Mouse (Mus musculus): ENCODE results near the gene Enox1.

Enox1 gene

DNA sequence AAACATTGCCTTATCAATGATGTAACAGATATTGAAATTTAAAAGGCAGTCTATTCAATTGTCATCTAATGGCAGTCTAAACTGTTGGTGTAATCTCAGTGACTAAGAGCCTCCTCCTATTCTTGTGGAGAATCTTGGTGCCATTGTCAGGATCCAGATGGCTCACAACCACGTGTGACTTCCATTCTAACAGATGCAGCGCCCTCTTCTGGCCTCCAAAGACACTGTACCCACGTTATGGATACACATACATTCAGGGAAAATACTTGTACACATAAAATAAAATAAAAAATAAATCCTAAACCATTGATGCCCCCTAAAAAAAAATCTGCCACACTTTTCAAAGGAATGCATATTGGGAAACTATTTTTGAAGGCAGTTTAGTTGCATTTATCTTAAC is 216.6 kb downstream of the Enox1 start:
- DNase-seq (ENCODE audit: low spot score in 2 of 2): no peak

DNA sequence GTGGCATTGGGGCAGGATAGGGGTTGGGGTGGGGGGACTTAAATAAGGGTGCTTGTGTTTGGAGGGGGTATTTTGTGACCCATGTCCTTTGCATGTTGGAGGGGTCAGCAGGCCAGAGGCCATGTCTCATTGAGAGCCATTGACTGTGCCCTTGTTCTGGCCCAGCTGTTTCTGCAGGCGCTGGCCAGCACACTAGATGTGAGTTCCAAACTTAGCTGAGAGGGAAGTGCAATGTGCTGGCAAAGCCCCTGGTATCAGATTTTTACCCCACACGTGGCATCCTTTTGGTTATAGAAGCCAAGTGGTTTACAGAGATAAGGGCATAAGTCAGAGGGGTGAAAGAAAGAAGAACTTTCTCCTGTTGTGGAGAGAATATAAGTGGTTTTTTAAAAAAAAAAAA is 218.5 kb downstream of the Enox1 start:
- no peak for DNase-seq (ENCODE audit: low spot score in 2 of 2)

DNA sequence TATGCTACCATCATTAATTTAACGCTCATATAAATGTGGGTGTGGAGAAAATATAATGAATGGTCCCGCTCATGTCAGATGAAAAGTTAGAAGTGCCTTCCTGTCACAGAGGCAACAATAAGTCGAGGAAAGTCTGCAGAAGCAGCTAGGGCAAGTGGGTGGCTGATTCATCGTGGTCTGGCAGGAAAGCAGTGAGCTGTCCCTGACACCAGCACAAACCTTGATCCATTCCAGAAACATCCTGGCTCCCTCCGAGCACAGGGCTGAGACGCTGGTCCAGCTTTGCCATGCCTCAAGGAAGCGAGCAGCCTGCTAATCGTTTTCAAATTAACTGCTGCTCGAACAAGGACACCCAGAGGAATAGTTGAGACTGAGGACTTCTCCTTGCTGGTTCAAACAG is 219.1 kb downstream of the Enox1 start:
- DNase-seq (ENCODE audit: low spot score in 2 of 2): no peak

GRCm38 (mm10) chr14:77376731-77377130 is 220.2 kb downstream of the Enox1 start:
- no peak for DNase-seq (ENCODE audit: low spot score in 2 of 2)

- no peak for DNase-seq (ENCODE audit: low spot score in 2 of 2)
These were observed 220.9 kb downstream of the Enox1 start for GRCm38 (mm10) chr14:77377439-77377838.

DNA sequence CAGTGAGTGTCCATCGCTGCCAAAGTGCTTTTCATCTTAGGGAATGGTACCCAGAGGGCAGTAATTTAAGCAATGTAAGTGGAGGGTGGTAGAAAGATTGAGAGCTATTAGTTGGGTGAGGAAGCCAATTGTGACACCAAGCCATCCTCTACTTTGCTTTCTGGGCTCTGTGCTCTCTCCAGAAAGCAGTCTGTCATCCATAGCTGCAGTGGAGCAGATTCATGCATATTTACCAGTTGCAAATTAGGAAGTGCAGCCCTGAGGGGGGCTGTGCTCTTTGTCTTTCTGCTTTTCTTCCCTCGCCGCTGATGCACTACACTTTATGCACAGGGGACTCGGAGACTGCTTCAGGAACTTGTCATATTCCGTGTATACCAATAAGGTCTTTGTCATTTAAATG is 221.3 kb downstream of the Enox1 start:
- no peak for DNase-seq (ENCODE audit: low spot score in 2 of 2)

GRCm38 (mm10) chr14:77381532-77381931 is 225.0 kb downstream of the Enox1 start:
- DNase-seq (ENCODE audit: low spot score in 2 of 2): no peak

DNA sequence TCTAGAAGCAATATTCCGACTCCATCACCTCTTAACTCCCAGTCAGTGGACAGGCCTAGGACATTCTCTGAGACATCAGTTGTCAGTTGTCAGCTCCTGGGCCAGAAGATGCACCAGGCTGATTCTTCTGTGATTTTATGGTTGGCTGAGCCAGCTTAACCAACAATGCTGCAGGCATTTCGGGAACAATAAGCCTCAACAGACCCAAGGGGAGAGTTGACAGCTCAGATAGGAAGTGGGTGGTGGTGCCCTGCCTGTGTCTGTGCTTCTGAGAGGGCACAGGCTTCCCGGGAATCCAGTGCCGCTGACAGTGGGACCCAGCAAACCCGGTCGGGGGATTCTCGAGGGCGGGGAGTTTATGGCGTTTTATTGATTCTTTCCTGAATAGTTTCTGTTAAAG is 229.1 kb downstream of the Enox1 start:
- no peak for DNase-seq (ENCODE audit: low spot score in 2 of 2)

DNA sequence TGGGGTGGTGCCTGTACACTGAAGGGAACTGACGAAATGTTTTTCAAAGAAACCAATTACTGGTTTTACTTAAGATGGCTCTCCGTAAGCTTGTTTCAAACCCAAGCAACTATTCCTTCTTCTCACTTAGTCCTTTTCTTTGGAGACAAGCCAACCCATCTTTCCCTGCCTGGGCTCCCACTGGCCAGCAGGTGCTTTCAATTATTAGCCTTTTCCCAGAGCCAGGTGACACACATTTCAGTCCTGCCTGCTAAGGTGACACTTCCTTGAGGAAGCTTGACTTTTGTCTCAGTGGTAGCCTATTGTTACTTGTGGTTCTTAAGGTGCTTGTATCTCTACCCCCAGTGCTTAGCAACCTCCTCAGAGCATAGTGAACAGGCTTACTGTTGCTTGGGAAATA is 231.3 kb downstream of the Enox1 start:
- DNase-seq (ENCODE audit: low spot score in 2 of 2): no peak

DNA sequence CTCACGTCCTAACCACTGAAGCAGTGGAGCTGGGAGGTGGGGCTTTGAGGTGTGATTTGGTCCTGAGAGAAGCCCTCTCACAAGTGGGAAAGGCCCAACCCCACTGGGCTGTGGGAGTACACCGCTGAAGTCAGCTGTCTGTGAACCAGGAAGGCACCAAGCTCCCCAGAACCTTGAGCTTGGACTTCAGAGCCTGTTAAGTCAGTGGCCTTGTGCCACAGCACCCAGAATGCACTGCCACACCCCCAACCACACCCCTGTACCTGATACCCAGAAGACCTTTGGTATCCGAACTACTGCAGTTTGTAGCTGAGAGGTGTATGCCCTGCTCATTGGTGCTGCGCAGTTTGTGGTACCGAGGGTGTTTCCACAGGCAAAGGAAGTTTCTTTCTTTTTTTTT is 232.7 kb downstream of the Enox1 start:
- no peak for DNase-seq (ENCODE audit: low spot score in 2 of 2)

DNA sequence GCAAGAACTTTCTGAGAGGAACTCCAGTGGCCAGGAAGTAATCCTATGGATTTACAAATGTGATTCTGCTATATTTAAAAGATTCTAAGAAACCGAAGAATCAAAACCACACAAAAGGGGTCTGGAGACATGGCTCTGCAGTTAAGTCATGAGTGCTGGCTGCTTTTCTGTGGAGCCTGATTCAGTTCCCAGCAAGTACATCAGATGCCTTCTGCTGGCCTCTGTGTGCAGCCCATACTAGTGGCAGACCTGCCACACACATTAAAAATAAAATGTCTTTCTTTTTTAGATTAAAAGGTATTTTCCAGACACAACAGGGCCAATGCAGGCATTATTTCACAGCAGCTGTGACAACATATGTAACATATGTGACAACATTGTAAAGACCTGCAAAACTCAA is 235.9 kb downstream of the Enox1 start:
- DNase-seq (ENCODE audit: low spot score in 2 of 2): no peak

GRCm38 (mm10) chr14:77406241-77407114 is 249.9 kb downstream of the Enox1 start:
- no peak for DNase-seq (ENCODE audit: low spot score in 2 of 2)

DNA sequence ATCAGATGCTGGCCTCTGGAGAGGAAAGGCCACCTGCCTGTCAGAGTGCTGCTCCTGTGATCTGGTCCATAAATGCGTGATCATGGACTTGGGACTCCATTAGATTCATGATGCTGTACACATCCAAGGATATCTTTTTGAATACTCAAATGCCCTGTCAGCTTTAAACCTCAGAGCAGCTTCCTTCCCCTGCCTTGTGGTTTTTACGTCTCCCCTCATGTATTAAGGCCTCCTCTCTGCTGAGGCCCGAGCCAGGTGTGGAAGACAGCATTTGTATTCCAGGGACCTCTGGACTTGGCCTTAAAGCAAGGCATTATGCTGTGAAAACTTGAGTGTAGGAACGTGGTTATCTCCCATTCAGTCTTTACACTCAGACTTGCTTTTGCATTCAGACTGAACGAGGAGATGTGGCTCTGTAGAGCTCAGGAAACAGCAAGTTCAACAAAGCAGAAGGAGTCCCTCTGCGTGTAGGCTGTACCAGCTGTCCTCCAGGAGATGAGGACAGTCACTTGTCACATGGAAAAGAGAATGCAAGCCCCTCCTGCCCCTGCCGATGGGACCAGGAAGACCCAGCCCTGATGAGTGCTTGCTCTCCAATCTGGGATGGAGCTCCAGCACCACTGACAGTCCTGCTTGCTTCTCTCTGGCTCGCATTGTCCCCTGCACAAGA is 252.8 kb downstream of the Enox1 start:
- no peak for DNase-seq (ENCODE audit: low spot score in 2 of 2)

DNA sequence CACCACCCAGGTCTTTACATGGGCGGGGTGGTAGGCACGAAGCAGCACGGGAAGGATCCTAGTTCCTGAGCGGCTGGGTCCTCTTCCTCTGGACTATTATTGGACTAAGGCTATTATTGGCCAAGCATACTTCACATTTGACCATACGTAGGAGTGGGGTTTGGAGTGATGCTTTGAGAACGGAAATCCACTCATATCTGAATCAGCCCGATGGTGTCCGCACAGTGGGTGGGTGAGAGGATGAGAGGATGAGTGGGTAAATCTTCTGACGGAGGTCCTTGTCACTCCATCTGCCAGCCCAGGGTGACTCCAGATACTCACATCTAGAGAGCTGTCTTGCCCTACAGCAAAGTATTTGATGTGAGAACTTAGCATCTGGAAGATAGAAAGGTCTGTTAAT is 253.8 kb downstream of the Enox1 start:
- no peak for DNase-seq (ENCODE audit: low spot score in 2 of 2)

- DNase-seq (ENCODE audit: low spot score in 2 of 2): no peak
These were observed 256.5 kb downstream of the Enox1 start for GRCm38 (mm10) chr14:77413106-77413505.

- no peak for DNase-seq (ENCODE audit: low spot score in 2 of 2)
These were observed 259.8 kb downstream of the Enox1 start for GRCm38 (mm10) chr14:77416358-77416757.

- no peak for DNase-seq (ENCODE audit: low spot score in 2 of 2)
These were observed 264.5 kb downstream of the Enox1 start for GRCm38 (mm10) chr14:77421031-77421430.

GRCm38 (mm10) chr14:77423194-77423593 is 266.6 kb downstream of the Enox1 start:
- DNase-seq (ENCODE audit: low spot score in 2 of 2): no peak

GRCm38 (mm10) chr14:77439426-77439825 is 282.9 kb downstream of the Enox1 start:
- DNase-seq (ENCODE audit: low spot score in 2 of 2): no peak

DNA sequence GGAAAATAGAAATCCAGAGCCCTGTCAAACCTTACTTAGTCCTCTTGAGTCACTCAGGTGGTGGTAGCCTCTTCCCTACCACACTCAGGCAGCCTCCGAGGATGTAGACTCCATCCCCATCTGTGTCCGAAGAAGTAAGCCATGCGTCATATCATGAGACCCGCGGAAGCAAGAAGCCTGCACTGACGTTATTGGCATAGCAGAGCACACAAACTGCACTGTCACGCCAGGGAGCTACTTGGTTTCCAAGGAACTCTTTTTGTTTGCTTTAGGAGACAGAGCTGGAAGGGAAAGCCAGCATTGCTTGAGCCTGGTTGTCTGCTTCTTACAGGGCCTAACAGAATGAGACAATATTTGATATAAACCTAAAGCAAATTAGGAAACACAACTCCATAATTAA is 284.2 kb downstream of the Enox1 start:
- no peak for DNase-seq (ENCODE audit: low spot score in 2 of 2)

DNA sequence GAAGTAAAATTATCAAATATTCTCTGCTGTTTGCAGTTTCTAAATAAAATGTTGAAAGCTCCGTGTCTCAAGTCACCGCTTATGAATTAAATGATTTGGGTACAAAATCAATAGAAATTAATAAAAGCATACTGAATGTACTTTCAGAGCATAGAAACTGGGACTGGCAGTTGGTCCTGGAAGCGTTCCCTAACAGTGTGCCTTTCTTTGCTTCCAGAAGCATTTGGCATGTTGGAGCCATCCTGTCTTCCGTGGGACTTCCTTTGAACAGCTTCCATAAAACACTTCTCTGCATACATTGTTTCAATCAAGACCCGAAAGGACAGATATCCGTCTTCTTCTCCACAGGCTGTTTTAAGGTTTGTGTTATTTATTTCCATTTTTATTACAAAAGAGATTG is 285.0 kb downstream of the Enox1 start:
- DNase-seq (ENCODE audit: low spot score in 2 of 2): no peak

DNA sequence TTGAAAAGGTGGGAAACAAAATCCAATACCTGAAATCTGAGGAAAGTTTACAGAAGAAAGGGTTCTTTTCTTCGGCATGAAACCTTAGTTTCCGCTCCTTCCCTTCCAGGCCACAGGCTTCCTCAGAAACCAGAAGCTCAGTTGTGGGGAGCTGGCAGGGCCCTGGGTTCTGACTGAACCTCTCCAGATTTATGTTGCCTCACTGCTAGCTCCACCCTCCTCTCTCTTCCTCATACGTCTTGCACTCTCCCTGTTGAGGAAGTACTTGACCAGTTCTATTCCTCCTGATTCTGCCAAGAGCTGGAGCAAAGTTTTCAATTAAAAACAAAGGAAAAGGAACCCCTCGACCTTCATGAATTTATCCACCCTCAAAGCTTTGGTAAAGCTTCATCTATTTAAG is 291.4 kb downstream of the Enox1 start:
- DNase-seq (ENCODE audit: low spot score in 2 of 2): no peak

GRCm38 (mm10) chr14:77451916-77452315 is 295.4 kb downstream of the Enox1 start:
- DNase-seq (ENCODE audit: low spot score in 2 of 2): no peak
